Mouse (Mus musculus): Measurements from ENCODE around the gene Cct4. TPM values are rescaled to one million over a fixed set of nuclear protein-coding genes. Genes with fewer than 3 reads are reported as not detected.

The Cct4 gene
- 396 and 436 TPM in 2 replicates for polyA plus RNA-seq (2016; fragmentation: Nextera tagmentation; extraction: Ambion mirVana)

GRCm38 (mm10) chr11:22990393-22991126 is at the start of gene Cct4:
Gene Cct4, plus strand, starts transcription at chr11:22990519.
- Histone ChIP-seq H3K4me1 (peaks cover 17% of the 10 kb centered on the region), H3K4me3 (peak within 1 kb of the TSS; percentile 97), H3K27ac (replicated peaks) (peak within 1 kb of the TSS; percentile 97), H3K9me3 (replicated peaks) (no peaks in the 10 kb centered on the region), H3K27me3 (ENCODE audit: low read depth, poor library complexity, severe bottlenecking) (no peaks in the 10 kb centered on the region), H3K36me3 (peaks cover 32% of the 10 kb centered on the region)
- DNase-seq (ENCODE audit: low spot score) = peak; percentile 95
- under 1% methylated on average over 66 of the region's 66 CpGs for WGBS

- no peak overlapping the region for H3K27ac ChIP-seq (replicated peaks)
- H3K27me3 ChIP-seq (ENCODE audit: low read depth, poor library complexity, severe bottlenecking) = no peaks in the 10 kb centered on the region
- 86% methylated on average over 1 of the region's 1 CpGs for WGBS
Measured at GRCm38 (mm10) chr11:22949101-22949500, 41.2 kb upstream of the Cct4 start.

GRCm38 (mm10) chr11:22950131-22950530 is 40.2 kb upstream of the Cct4 start:
- Histone ChIP-seq H3K36me3 (peaks cover 15% of the 10 kb centered on the region), H3K27me3 (ENCODE audit: low read depth, poor library complexity, severe bottlenecking) (no peaks in the 10 kb centered on the region), H3K9me3 (replicated peaks) (no peaks in the 10 kb centered on the region), H3K4me1 (no peaks in the 10 kb centered on the region), H3K27ac (replicated peaks) (no peak overlapping the region), H3K4me3 (no peak overlapping the region)
- 91% methylated on average over 6 of the region's 6 CpGs for WGBS
- no peak for DNase-seq (ENCODE audit: low spot score)

More at GRCm38 (mm10) chr11:22949101-22949500, 41.2 kb upstream of the Cct4 start:
- H3K9me3 ChIP-seq (replicated peaks) = no peaks in the 10 kb centered on the region
- no peak for DNase-seq (ENCODE audit: low spot score)
- H3K4me1 ChIP-seq = no peaks in the 10 kb centered on the region
- H3K4me3 ChIP-seq = no peak overlapping the region
- peaks cover 5% of the 10 kb centered on the region; the same call in 1 of the 2 replicates for H3K36me3 ChIP-seq

- 90% methylated on average over 7 of the region's 7 CpGs for WGBS
- no peak for DNase-seq (ENCODE audit: low spot score)
- H3K4me3 ChIP-seq = no peak overlapping the region
- H3K9me3 ChIP-seq (replicated peaks) = no peaks in the 10 kb centered on the region
- H3K36me3 ChIP-seq = peaks cover 33% of the 10 kb centered on the region
- no peak overlapping the region for H3K27ac ChIP-seq (replicated peaks)
- H3K4me1 ChIP-seq = no peaks in the 10 kb centered on the region
- no peaks in the 10 kb centered on the region for H3K27me3 ChIP-seq (ENCODE audit: low read depth, poor library complexity, severe bottlenecking)
Measured at GRCm38 (mm10) chr11:22952668-22953067, 37.7 kb upstream of the Cct4 start.

- no peak for DNase-seq (ENCODE audit: low spot score)
- whole genome bisulfite sequencing = 95% methylated on average over 6 of the region's 6 CpGs
- peaks cover 33% of the 10 kb centered on the region for H3K36me3 ChIP-seq
- H3K4me3 ChIP-seq = no peak overlapping the region
- no peak overlapping the region for H3K27ac ChIP-seq (replicated peaks)
- H3K9me3 ChIP-seq (replicated peaks) = no peaks in the 10 kb centered on the region
- no peaks in the 10 kb centered on the region for H3K27me3 ChIP-seq (ENCODE audit: low read depth, poor library complexity, severe bottlenecking)
- no peaks in the 10 kb centered on the region for H3K4me1 ChIP-seq
Measured at GRCm38 (mm10) chr11:22956346-22956745, 34.0 kb upstream of the Cct4 start.

- 81% methylated on average over 4 of the region's 4 CpGs for WGBS
- Histone ChIP-seq H3K27ac (replicated peaks) (no peak overlapping the region), H3K36me3 (peaks cover 33% of the 10 kb centered on the region), H3K27me3 (ENCODE audit: low read depth, poor library complexity, severe bottlenecking) (no peaks in the 10 kb centered on the region), H3K4me3 (no peak overlapping the region), H3K9me3 (replicated peaks) (no peaks in the 10 kb centered on the region), H3K4me1 (no peaks in the 10 kb centered on the region)
- peak; percentile 19 for DNase-seq (ENCODE audit: low spot score)
Measured at GRCm38 (mm10) chr11:22956830-22957229, 33.5 kb upstream of the Cct4 start.

GRCm38 (mm10) chr11:22957791-22958374 is 32.4 kb upstream of the Cct4 start:
- Histone ChIP-seq H3K4me3 (no peak overlapping the region), H3K4me1 (no peaks in the 10 kb centered on the region), H3K27me3 (ENCODE audit: low read depth, poor library complexity, severe bottlenecking) (no peaks in the 10 kb centered on the region), H3K36me3 (peaks cover 29% of the 10 kb centered on the region), H3K9me3 (replicated peaks) (no peaks in the 10 kb centered on the region), H3K27ac (replicated peaks) (no peak overlapping the region)
- DNase-seq (ENCODE audit: low spot score) = no peak
- 88% methylated on average over 4 of the region's 4 CpGs for WGBS

GRCm38 (mm10) chr11:22962101-22962500 is 28.2 kb upstream of the Cct4 start:
- Histone ChIP-seq H3K4me1 (no peaks in the 10 kb centered on the region), H3K27ac (replicated peaks) (no peak overlapping the region), H3K4me3 (no peak overlapping the region), H3K27me3 (ENCODE audit: low read depth, poor library complexity, severe bottlenecking) (no peaks in the 10 kb centered on the region), H3K9me3 (replicated peaks) (peaks cover 10% of the 10 kb centered on the region; the same call in 1 of the 2 replicates), H3K36me3 (peaks cover 8% of the 10 kb centered on the region)
- DNase-seq (ENCODE audit: low spot score) = no peak
- 81% methylated on average over 1 of the region's 1 CpGs for WGBS

GRCm38 (mm10) chr11:22964401-22964800 is 25.9 kb upstream of the Cct4 start:
- Histone ChIP-seq H3K4me3 (no peak overlapping the region), H3K27ac (replicated peaks) (no peak overlapping the region), H3K4me1 (no peaks in the 10 kb centered on the region), H3K36me3 (peaks cover 26% of the 10 kb centered on the region), H3K27me3 (ENCODE audit: low read depth, poor library complexity, severe bottlenecking) (no peaks in the 10 kb centered on the region), H3K9me3 (replicated peaks) (peaks cover 23% of the 10 kb centered on the region; the same call in 1 of the 2 replicates)
- DNase-seq (ENCODE audit: low spot score) = no peak
- WGBS = 86% methylated on average over 4 of the region's 4 CpGs

GRCm38 (mm10) chr11:22965503-22965902 is 24.8 kb upstream of the Cct4 start:
- DNase-seq (ENCODE audit: low spot score) = no peak
- peaks cover 29% of the 10 kb centered on the region for H3K36me3 ChIP-seq
- H3K27ac ChIP-seq (replicated peaks) = no peak overlapping the region
- peaks cover 26% of the 10 kb centered on the region; the same call in 1 of the 2 replicates for H3K9me3 ChIP-seq (replicated peaks)
- no peaks in the 10 kb centered on the region for H3K4me1 ChIP-seq
- WGBS = 82% methylated on average over 4 of the region's 4 CpGs
- H3K27me3 ChIP-seq (ENCODE audit: low read depth, poor library complexity, severe bottlenecking) = no peaks in the 10 kb centered on the region
- no peak overlapping the region for H3K4me3 ChIP-seq

- Histone ChIP-seq H3K9me3 (replicated peaks) (peaks cover 49% of the 10 kb centered on the region), H3K4me3 (no peak overlapping the region), H3K36me3 (peaks cover 65% of the 10 kb centered on the region), H3K4me1 (peaks cover 18% of the 10 kb centered on the region), H3K27ac (replicated peaks) (no peak overlapping the region), H3K27me3 (ENCODE audit: low read depth, poor library complexity, severe bottlenecking) (no peaks in the 10 kb centered on the region)
- DNase-seq (ENCODE audit: low spot score) = no peak
- WGBS = 74% methylated on average over 6 of the region's 6 CpGs
Measured at GRCm38 (mm10) chr11:22969486-22969885, 20.8 kb upstream of the Cct4 start.

GRCm38 (mm10) chr11:22970546-22970945 is 19.8 kb upstream of the Cct4 start:
- peaks cover 49% of the 10 kb centered on the region for H3K9me3 ChIP-seq (replicated peaks)
- 89% methylated on average over 1 of the region's 1 CpGs for WGBS

More at GRCm38 (mm10) chr11:22970546-22970945, 19.8 kb upstream of the Cct4 start:
- no peak for DNase-seq (ENCODE audit: low spot score)
- H3K27ac ChIP-seq (replicated peaks) = no peak overlapping the region
- no peak overlapping the region for H3K4me3 ChIP-seq
- H3K27me3 ChIP-seq (ENCODE audit: low read depth, poor library complexity, severe bottlenecking) = no peaks in the 10 kb centered on the region
- H3K36me3 ChIP-seq = peaks cover 65% of the 10 kb centered on the region
- H3K4me1 ChIP-seq = peaks cover 27% of the 10 kb centered on the region
